Mouse (Mus musculus) lung, embryonic 14.5 days (tissue): ENCODE measurements around the gene Tada2b. TPM values are rescaled to one million over a fixed set of nuclear protein-coding genes. Genes with fewer than 3 reads are reported as not detected.

Experiments
- ATAC-seq: fragments of 200-750 bp; cut with Nextera tagmentation; 2 replicates; pipeline ENCODE4 v1.8.0; 2017; ENCODE audit warnings: mild to moderate bottlenecking, moderate TSS enrichment, moderate library complexity; ENCODE audit not compliant: insufficient read depth
- DNase-seq: peaks from one replicate; pipeline ENCODE4 v3.0.0-alpha.2; 2015
- H3K27ac ChIP-seq: fragments of 300-500 bp; sonication (generic); 2 replicates; pipeline ENCODE4 v1.5.1; 2014; ENCODE audit warnings: low read depth, mild to moderate bottlenecking, moderate library complexity
- H3K27me3 ChIP-seq: fragments of 300-500 bp; sonication (generic); 2 replicates; pipeline ENCODE4 v1.6.1; 2014; ENCODE audit warnings: low read length, control low read depth; ENCODE audit not compliant: insufficient read depth
- H3K36me3 ChIP-seq: fragments of 300-500 bp; sonication (generic); 2 replicates; pipeline ENCODE4 v1.6.1; 2014; ENCODE audit warnings: control low read depth; ENCODE audit not compliant: insufficient read depth
- H3K4me1 ChIP-seq: fragments of 300-500 bp; sonication (generic); 2 replicates; pipeline ENCODE4 v1.6.1; 2014; ENCODE audit warnings: antibody characterized with exemption, control low read depth; ENCODE audit not compliant: insufficient read depth
- H3K4me2 ChIP-seq: fragments of 300-500 bp; sonication (generic); 2 replicates; pipeline ENCODE4 v1.6.1; 2014; ENCODE audit warnings: mild to moderate bottlenecking
- H3K4me3 ChIP-seq: fragments of 300-500 bp; sonication (generic); 2 replicates; pipeline ENCODE4 v1.5.1; 2014; ENCODE audit warnings: low read depth, low read length
- H3K9ac ChIP-seq: fragments of 300-500 bp; sonication (generic); 2 replicates; pipeline ENCODE4 v1.6.1; 2014
- H3K9me3 ChIP-seq: fragments of 300-500 bp; sonication (generic); 2 replicates; pipeline ENCODE4 v1.6.1; 2016; ENCODE audit warnings: low read depth, low read length, control low read depth
- CTCF ChIP-seq: IDR thresholded peaks from 2 replicates; pipeline ENCODE4 v1.5.1; 2016; ENCODE audit warnings: antibody characterized with exemption, low read depth
- WGBS: fragments of 180-500 bp; shearing (Covaris S2); extraction: QIAGEN DNeasy Blood & Tissue Kit; methylation state at CpG from one replicate; pipeline ENCODE4 v1.1.7; 2014; 5-methylcytosine and 5-hydroxymethylcytosine counted together
- polyA plus RNA-seq: library from polyadenylated mRNA; unstranded; fragments of >200 nt; fragmentation: Nextera tagmentation; extraction: Ambion mirVana; gene quantifications from 2 replicates; pipeline ENCODE4 v1.2.1, GENCODE M21; 2014

Gene Tada2b
- polyA plus RNA-seq, 1 experiment from 2014 or later = 2.7 TPM

- 19% methylated on average over 8 of the region's 8 CpGs for WGBS
- no peak for TF ChIP-seq CTCF
- no peaks in the 10 kb centered on the region for H3K36me3 ChIP-seq
- H3K27ac ChIP-seq = no peak overlapping the region
- ATAC-seq (no peak), DNase-seq (no peak)
- peaks cover 5% of the 10 kb centered on the region; the same call in 1 of the 2 replicates for H3K27me3 ChIP-seq
- no peak overlapping the region for H3K9ac ChIP-seq
- H3K4me3 ChIP-seq = no peak overlapping the region
- H3K4me1 ChIP-seq = no peaks in the 10 kb centered on the region
- H3K9me3 ChIP-seq = no peaks in the 10 kb centered on the region
- no peak overlapping the region for H3K4me2 ChIP-seq
These were observed 39.1 kb downstream of the Tada2b start for GRCm38 (mm10) chr5:36445028-36445427.

GRCm38 (mm10) chr5:36444611-36445010 lies 39.5 kb downstream of the Tada2b start:
- no peak overlapping the region for H3K27ac ChIP-seq
- no peak overlapping the region for H3K4me2 ChIP-seq
- no peak for ATAC-seq
- WGBS = 53% methylated on average over 4 of the region's 4 CpGs
- no peak overlapping the region for H3K4me3 ChIP-seq
- H3K27me3 ChIP-seq = peaks cover 5% of the 10 kb centered on the region; the same call in 1 of the 2 replicates
- H3K9me3 ChIP-seq = no peaks in the 10 kb centered on the region
- H3K4me1 ChIP-seq = no peaks in the 10 kb centered on the region
- no peak overlapping the region for H3K9ac ChIP-seq
- no peaks in the 10 kb centered on the region for H3K36me3 ChIP-seq
- TF ChIP-seq CTCF = no peak
- DNase-seq = no peak

DNA sequence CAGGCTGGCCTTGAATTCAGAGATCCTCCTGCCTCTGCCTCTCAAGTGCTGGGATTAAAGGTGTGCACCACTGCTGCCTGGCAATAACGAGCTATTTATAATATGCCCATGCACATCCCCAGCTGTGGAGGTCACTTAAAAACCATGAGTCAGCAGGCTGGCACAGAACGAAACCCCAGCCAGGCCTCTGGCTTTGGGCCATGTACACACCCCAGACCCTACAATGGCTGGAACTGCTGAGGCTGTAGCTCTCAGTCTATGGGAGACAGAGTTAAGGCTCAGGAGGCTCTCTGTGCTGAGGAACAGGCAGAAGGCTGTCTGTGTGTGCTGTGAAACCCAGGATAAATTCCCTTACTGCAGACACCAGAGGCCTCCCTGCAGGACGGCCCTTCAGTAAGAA lies 43.3 kb downstream of the Tada2b start:
- no peak for TF ChIP-seq CTCF
- Histone ChIP-seq H3K9me3 (no peaks in the 10 kb centered on the region), H3K27ac (no peak overlapping the region), H3K27me3 (0 out of 2 replicates have a peak, but pooled peaks cover 3% of the 10 kb centered on the region), H3K4me1 (no peaks in the 10 kb centered on the region), H3K4me3 (no peak overlapping the region), H3K4me2 (no peak overlapping the region), H3K9ac (no peak overlapping the region), H3K36me3 (no peaks in the 10 kb centered on the region)
- 57% methylated on average over 3 of the region's 3 CpGs for WGBS
- DNase-seq = no peak
- no peak for ATAC-seq

- H3K4me2 ChIP-seq = no peak overlapping the region
- no peaks in the 10 kb centered on the region for H3K36me3 ChIP-seq
- H3K27me3 ChIP-seq = no peaks in the 10 kb centered on the region
- TF ChIP-seq CTCF = no peak
- no peak overlapping the region for H3K4me3 ChIP-seq
- WGBS = 78% methylated on average over 4 of the region's 4 CpGs
- no peak overlapping the region for H3K27ac ChIP-seq
- DNase-seq (no peak), ATAC-seq (no peak)
- H3K9ac ChIP-seq = no peak overlapping the region
- H3K9me3 ChIP-seq = no peaks in the 10 kb centered on the region
- H3K4me1 ChIP-seq = no peaks in the 10 kb centered on the region
These were observed 47.2 kb downstream of the Tada2b start for GRCm38 (mm10) chr5:36436858-36437257.

DNA sequence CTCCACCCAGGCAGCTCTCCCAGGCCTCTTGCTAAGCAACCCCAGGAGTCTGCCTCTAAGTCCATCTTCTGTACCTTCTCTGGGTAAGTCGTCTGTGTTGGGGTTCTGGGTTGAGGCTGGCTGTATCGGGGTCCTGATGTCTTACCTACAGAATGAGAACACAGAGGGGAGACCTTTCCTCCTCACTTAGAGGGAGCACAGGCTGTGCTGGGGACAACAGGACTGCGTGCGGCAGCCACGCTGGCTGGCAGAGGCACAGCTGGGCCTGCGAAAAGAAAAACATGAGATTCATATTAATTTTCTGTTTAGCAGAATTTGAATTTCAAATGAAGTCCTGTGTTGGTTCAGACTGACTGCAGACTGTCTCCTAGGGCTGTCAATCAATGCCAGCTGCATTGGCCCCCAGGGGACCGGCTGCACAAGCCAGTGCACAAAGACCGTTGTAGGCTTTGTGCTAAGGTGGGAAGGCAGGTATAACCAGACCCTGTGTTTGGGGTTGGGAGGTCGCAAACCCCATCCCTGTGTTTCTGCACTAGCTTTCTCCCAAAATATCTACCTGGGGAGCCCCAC lies 49.6 kb downstream of the Tada2b start:
- no peaks in the 10 kb centered on the region for H3K27me3 ChIP-seq
- 70% methylated on average over 9 of the region's 9 CpGs for WGBS
- TF ChIP-seq CTCF = no peak
- ATAC-seq (no peak), DNase-seq (no peak)
- no peaks in the 10 kb centered on the region for H3K4me1 ChIP-seq
- H3K27ac ChIP-seq = no peak overlapping the region
- no peaks in the 10 kb centered on the region for H3K36me3 ChIP-seq
- H3K9ac ChIP-seq = no peak overlapping the region
- H3K4me3 ChIP-seq = no peak overlapping the region
- no peaks in the 10 kb centered on the region for H3K9me3 ChIP-seq
- no peak overlapping the region for H3K4me2 ChIP-seq

GRCm38 (mm10) chr5:36431711-36432110 lies 52.4 kb downstream of the Tada2b start:
- DNase-seq = peak; percentile 48

GRCm38 (mm10) chr5:36429551-36429950 lies 54.5 kb downstream of the Tada2b start:
- H3K4me1 ChIP-seq = no peaks in the 10 kb centered on the region; the same call in 1 of the 2 replicates

More at GRCm38 (mm10) chr5:36431711-36432110, 52.4 kb downstream of the Tada2b start:
- Histone ChIP-seq H3K9ac (no peak overlapping the region), H3K27ac (no peak overlapping the region), H3K4me2 (no peak overlapping the region), H3K9me3 (no peaks in the 10 kb centered on the region), H3K4me3 (no peak overlapping the region), H3K36me3 (no peaks in the 10 kb centered on the region), H3K27me3 (no peaks in the 10 kb centered on the region; the same call in 1 of the 2 replicates), H3K4me1 (no peaks in the 10 kb centered on the region; the same call in 1 of the 2 replicates)
- no peak for ATAC-seq
- TF ChIP-seq CTCF = no peak
- 35% methylated on average over 2 of the region's 2 CpGs for WGBS

More at GRCm38 (mm10) chr5:36429551-36429950, 54.5 kb downstream of the Tada2b start:
- ATAC-seq = no peak
- DNase-seq = no peak
- Histone ChIP-seq H3K9ac (no peak overlapping the region), H3K4me3 (no peak overlapping the region), H3K27me3 (no peaks in the 10 kb centered on the region; the same call in 1 of the 2 replicates), H3K27ac (no peak overlapping the region), H3K36me3 (no peaks in the 10 kb centered on the region), H3K4me2 (no peak overlapping the region), H3K9me3 (no peaks in the 10 kb centered on the region)
- TF ChIP-seq CTCF = no peak
- 71% methylated on average over 3 of the region's 3 CpGs for WGBS
